Mouse (Mus musculus): ENCODE results near the gene Fbxo34. TPM values are rescaled to one million over a fixed set of nuclear protein-coding genes. Genes with fewer than 3 reads are reported as not detected.

Fbxo34 gene
- polyA plus RNA-seq, 1 experiment = 18.1 TPM

- no peaks in the 10 kb centered on the region for H3K36me3 ChIP-seq (ENCODE audit: control insufficient read depth, insufficient read depth, low read length)
- no peak for DNase-seq
- TF ChIP-seq POLR2A (IDR thresholded peaks at IDR 0.05; ENCODE audit: control insufficient read depth, extremely low read depth, insufficient read depth, low read length, poor library complexity) = no peak
- no peak for TF ChIP-seq CTCF (IDR thresholded peaks at IDR 0.05; ENCODE audit: borderline replicate concordance, control insufficient read depth, extremely low read depth, insufficient read depth, low read length, poor library complexity)
- no peaks in the 10 kb centered on the region for H3K27me3 ChIP-seq (ENCODE audit: control insufficient read depth, insufficient read depth, low read length)
- 96% methylated on average over 4 of the region's 4 CpGs for WGBS
- H3K4me1 ChIP-seq (replicated peaks; ENCODE audit: control insufficient read depth, insufficient read depth, low read length) = peaks cover 12% of the 10 kb centered on the region
- H3K4me3 ChIP-seq (ENCODE audit: control insufficient read depth, insufficient read depth, low read length) = no peak overlapping the region
- H3K27ac ChIP-seq (ENCODE audit: control insufficient read depth, insufficient read depth, low read length) = no peak overlapping the region
Observed at GRCm38 (mm10) chr14:47476266-47476665, 26.0 kb downstream of the Fbxo34 start.

- TF ChIP-seq POLR2A (IDR thresholded peaks at IDR 0.05; ENCODE audit: control insufficient read depth, extremely low read depth, insufficient read depth, low read length, poor library complexity) (no peak), CTCF (IDR thresholded peaks at IDR 0.05; ENCODE audit: borderline replicate concordance, control insufficient read depth, extremely low read depth, insufficient read depth, low read length, poor library complexity) (no peak)
- Histone ChIP-seq H3K27me3 (ENCODE audit: control insufficient read depth, insufficient read depth, low read length) (no peaks in the 10 kb centered on the region), H3K27ac (ENCODE audit: control insufficient read depth, insufficient read depth, low read length) (no peak overlapping the region)
Observed at GRCm38 (mm10) chr14:47477711-47478110, 27.5 kb downstream of the Fbxo34 start.

GRCm38 (mm10) chr14:47482200-47482599 is 32.0 kb downstream of the Fbxo34 start:
- H3K36me3 ChIP-seq (ENCODE audit: control insufficient read depth, insufficient read depth, low read length) = no peaks in the 10 kb centered on the region
- TF ChIP-seq POLR2A (IDR thresholded peaks at IDR 0.05; ENCODE audit: control insufficient read depth, extremely low read depth, insufficient read depth, low read length, poor library complexity) (no peak), CTCF (IDR thresholded peaks at IDR 0.05; ENCODE audit: borderline replicate concordance, control insufficient read depth, extremely low read depth, insufficient read depth, low read length, poor library complexity) (no peak)
- no peak overlapping the region for H3K27ac ChIP-seq (ENCODE audit: control insufficient read depth, insufficient read depth, low read length)
- no peaks in the 10 kb centered on the region for H3K27me3 ChIP-seq (ENCODE audit: control insufficient read depth, insufficient read depth, low read length)
- H3K4me1 ChIP-seq (replicated peaks; ENCODE audit: control insufficient read depth, insufficient read depth, low read length) = no peaks in the 10 kb centered on the region
- 84% methylated on average over 6 of the region's 6 CpGs for WGBS
- no peak overlapping the region for H3K4me3 ChIP-seq (ENCODE audit: control insufficient read depth, insufficient read depth, low read length)
- DNase-seq = no peak

More at GRCm38 (mm10) chr14:47477711-47478110, 27.5 kb downstream of the Fbxo34 start:
- no peaks in the 10 kb centered on the region for H3K36me3 ChIP-seq (ENCODE audit: control insufficient read depth, insufficient read depth, low read length)
- H3K4me3 ChIP-seq (ENCODE audit: control insufficient read depth, insufficient read depth, low read length) = no peak overlapping the region
- DNase-seq = no peak
- WGBS = 100% methylated on average over 2 of the region's 2 CpGs
- peaks cover 12% of the 10 kb centered on the region for H3K4me1 ChIP-seq (replicated peaks; ENCODE audit: control insufficient read depth, insufficient read depth, low read length)

- H3K4me3 ChIP-seq (ENCODE audit: control insufficient read depth, insufficient read depth, low read length) = no peak overlapping the region
- no peaks in the 10 kb centered on the region for H3K36me3 ChIP-seq (ENCODE audit: control insufficient read depth, insufficient read depth, low read length)
- H3K27ac ChIP-seq (ENCODE audit: control insufficient read depth, insufficient read depth, low read length) = no peak overlapping the region
- no peak for DNase-seq
- WGBS = 84% methylated on average over 1 of the region's 1 CpGs
- no peaks in the 10 kb centered on the region for H3K4me1 ChIP-seq (replicated peaks; ENCODE audit: control insufficient read depth, insufficient read depth, low read length)
- no peaks in the 10 kb centered on the region for H3K27me3 ChIP-seq (ENCODE audit: control insufficient read depth, insufficient read depth, low read length)
- no peak for TF ChIP-seq POLR2A (IDR thresholded peaks at IDR 0.05; ENCODE audit: control insufficient read depth, extremely low read depth, insufficient read depth, low read length, poor library complexity)
- TF ChIP-seq CTCF (IDR thresholded peaks at IDR 0.05; ENCODE audit: borderline replicate concordance, control insufficient read depth, extremely low read depth, insufficient read depth, low read length, poor library complexity) = no peak
Observed at GRCm38 (mm10) chr14:47483099-47483498, 32.9 kb downstream of the Fbxo34 start.

- no peaks in the 10 kb centered on the region for H3K27me3 ChIP-seq (ENCODE audit: control insufficient read depth, insufficient read depth, low read length)
- no peak for DNase-seq
Observed at GRCm38 (mm10) chr14:47488732-47489131, 38.5 kb downstream of the Fbxo34 start.

GRCm38 (mm10) chr14:47489310-47490097 is 39.3 kb downstream of the Fbxo34 start:
- Histone ChIP-seq H3K27me3 (ENCODE audit: control insufficient read depth, insufficient read depth, low read length) (no peaks in the 10 kb centered on the region), H3K27ac (ENCODE audit: control insufficient read depth, insufficient read depth, low read length) (no peak overlapping the region), H3K4me1 (replicated peaks; ENCODE audit: control insufficient read depth, insufficient read depth, low read length) (no peaks in the 10 kb centered on the region; the same call in none of the 2 replicates), H3K36me3 (ENCODE audit: control insufficient read depth, insufficient read depth, low read length) (no peaks in the 10 kb centered on the region), H3K4me3 (ENCODE audit: control insufficient read depth, insufficient read depth, low read length) (no peak overlapping the region)
- 69% methylated on average over 10 of the region's 10 CpGs for WGBS
- DNase-seq = no peak
- no peak for TF ChIP-seq POLR2A (IDR thresholded peaks at IDR 0.05; ENCODE audit: control insufficient read depth, extremely low read depth, insufficient read depth, low read length, poor library complexity)
- TF ChIP-seq CTCF (IDR thresholded peaks at IDR 0.05; ENCODE audit: borderline replicate concordance, control insufficient read depth, extremely low read depth, insufficient read depth, low read length, poor library complexity) = no peak

More at GRCm38 (mm10) chr14:47488732-47489131, 38.5 kb downstream of the Fbxo34 start:
- Histone ChIP-seq H3K4me3 (ENCODE audit: control insufficient read depth, insufficient read depth, low read length) (no peak overlapping the region), H3K27ac (ENCODE audit: control insufficient read depth, insufficient read depth, low read length) (no peak overlapping the region), H3K4me1 (replicated peaks; ENCODE audit: control insufficient read depth, insufficient read depth, low read length) (no peaks in the 10 kb centered on the region; the same call in none of the 2 replicates), H3K36me3 (ENCODE audit: control insufficient read depth, insufficient read depth, low read length) (no peaks in the 10 kb centered on the region)
- no peak for TF ChIP-seq POLR2A (IDR thresholded peaks at IDR 0.05; ENCODE audit: control insufficient read depth, extremely low read depth, insufficient read depth, low read length, poor library complexity)
- TF ChIP-seq CTCF (IDR thresholded peaks at IDR 0.05; ENCODE audit: borderline replicate concordance, control insufficient read depth, extremely low read depth, insufficient read depth, low read length, poor library complexity) = no peak
- WGBS = 87% methylated on average over 7 of the region's 7 CpGs
